Mouse (Mus musculus): ENCODE data around the gene Spata20. TPM values are rescaled to one million over a fixed set of nuclear protein-coding genes. Genes with fewer than 3 reads are reported as not detected.

Spata20 gene
- polyA plus RNA-seq, 1 experiment from 2014 or later, result not detected

GRCm38 (mm10) chr11:94466333-94466855, 19.6 kb downstream of the Spata20 start:
- Histone ChIP-seq H3K36me3 (ENCODE audit: control insufficient read depth, insufficient read depth, low read length) (no peaks in the 10 kb centered on the region), H3K4me3 (ENCODE audit: control insufficient read depth in 1 of 2, insufficient read depth in 1 of 2, low read depth in 1 of 2, low read length in 2 of 2) (no peak overlapping the region), H3K9me3 (ENCODE audit: control insufficient read depth, low read length) (no peaks in the 10 kb centered on the region), H3K4me2 (ENCODE audit: low read length) (no peak overlapping the region), H3K27me3 (ENCODE audit: control insufficient read depth, insufficient read depth, low read length) (peaks cover 6% of the 10 kb centered on the region), H3K4me1 (ENCODE audit: control insufficient read depth in 2 of 2, insufficient read depth in 2 of 2, low read length in 2 of 2) (peaks cover 19 to 29% of the 10 kb centered on the region in 2 experiments), H3K9ac (ENCODE audit: low read length) (no peak overlapping the region), H3K27ac (replicated peaks in 1 of 2; ENCODE audit: control insufficient read depth in 1 of 2, insufficient read depth in 1 of 2, low read depth in 2 of 2, low read length in 2 of 2) (no peak overlapping the region)
- ATAC-seq (ENCODE audit: insufficient number of reproducible peaks, insufficient read depth, low FRiP score, low read depth), result no peak
- 90% methylated on average over 17 of the region's 17 CpGs for WGBS

GRCm38 (mm10) chr11:94464170-94464569, 21.8 kb downstream of the Spata20 start:
- Histone ChIP-seq H3K27me3 (ENCODE audit: control insufficient read depth, insufficient read depth, low read length) (no peaks in the 10 kb centered on the region; the same call in 1 of the 2 replicates), H3K9ac (ENCODE audit: low read length) (no peak overlapping the region), H3K4me2 (ENCODE audit: low read length) (no peak overlapping the region), H3K4me3 (ENCODE audit: control insufficient read depth in 1 of 2, insufficient read depth in 1 of 2, low read depth in 1 of 2, low read length in 2 of 2) (no peak overlapping the region), H3K36me3 (ENCODE audit: control insufficient read depth, insufficient read depth, low read length) (no peaks in the 10 kb centered on the region), H3K9me3 (ENCODE audit: control insufficient read depth, low read length) (no peaks in the 10 kb centered on the region), H3K4me1 (ENCODE audit: control insufficient read depth in 2 of 2, insufficient read depth in 2 of 2, low read length in 2 of 2) (peaks cover 9 to 21% of the 10 kb centered on the region in 2 experiments; a peak in 3 of 4 replicates), H3K27ac (replicated peaks in 1 of 2; ENCODE audit: control insufficient read depth in 1 of 2, insufficient read depth in 1 of 2, low read depth in 2 of 2, low read length in 2 of 2) (no peak overlapping the region)
- ATAC-seq (ENCODE audit: insufficient number of reproducible peaks, insufficient read depth, low FRiP score, low read depth), result no peak
- 63% methylated on average over 2 of the region's 2 CpGs for WGBS

GRCm38 (mm10) chr11:94461856-94462255, 24.1 kb downstream of the Spata20 start:
- Histone ChIP-seq H3K4me1 (ENCODE audit: control insufficient read depth in 2 of 2, insufficient read depth in 2 of 2, low read length in 2 of 2) (peaks cover 2 to 6% of the 10 kb centered on the region in 2 experiments; a peak in 1 of 4 replicates), H3K4me3 (ENCODE audit: control insufficient read depth in 1 of 2, insufficient read depth in 1 of 2, low read depth in 1 of 2, low read length in 2 of 2) (no peak overlapping the region), H3K36me3 (ENCODE audit: control insufficient read depth, insufficient read depth, low read length) (no peaks in the 10 kb centered on the region), H3K9ac (ENCODE audit: low read length) (no peak overlapping the region), H3K9me3 (ENCODE audit: control insufficient read depth, low read length) (no peaks in the 10 kb centered on the region), H3K4me2 (ENCODE audit: low read length) (no peak overlapping the region), H3K27ac (replicated peaks in 1 of 2; ENCODE audit: control insufficient read depth in 1 of 2, insufficient read depth in 1 of 2, low read depth in 2 of 2, low read length in 2 of 2) (no peak overlapping the region), H3K27me3 (ENCODE audit: control insufficient read depth, insufficient read depth, low read length) (peaks cover 4% of the 10 kb centered on the region; the same call in 1 of the 2 replicates)
- no peak for ATAC-seq (ENCODE audit: insufficient number of reproducible peaks, insufficient read depth, low FRiP score, low read depth)
- WGBS, result 89% methylated on average over 11 of the region's 11 CpGs

- no peaks in the 10 kb centered on the region for H3K36me3 ChIP-seq (ENCODE audit: control insufficient read depth, insufficient read depth, low read length)
- H3K4me2 ChIP-seq (ENCODE audit: low read length), result no peak overlapping the region
- H3K4me1 ChIP-seq (ENCODE audit: control insufficient read depth in 2 of 2, insufficient read depth in 2 of 2, low read length in 2 of 2), result peaks cover 8 to 13% of the 10 kb centered on the region in 2 experiments
- H3K4me3 ChIP-seq (ENCODE audit: control insufficient read depth in 1 of 2, insufficient read depth in 1 of 2, low read depth in 1 of 2, low read length in 2 of 2), result no peak overlapping the region
- H3K9ac ChIP-seq (ENCODE audit: low read length), result no peak overlapping the region
- H3K27me3 ChIP-seq (ENCODE audit: control insufficient read depth, insufficient read depth, low read length), result peaks cover 4% of the 10 kb centered on the region; the same call in 1 of the 2 replicates
- 77% methylated on average over 15 of the region's 15 CpGs for WGBS
- no peak for ATAC-seq (ENCODE audit: insufficient number of reproducible peaks, insufficient read depth, low FRiP score, low read depth)
- no peak overlapping the region for H3K27ac ChIP-seq (replicated peaks in 1 of 2; ENCODE audit: control insufficient read depth in 1 of 2, insufficient read depth in 1 of 2, low read depth in 2 of 2, low read length in 2 of 2)
- no peaks in the 10 kb centered on the region for H3K9me3 ChIP-seq (ENCODE audit: control insufficient read depth, low read length)
Observed at GRCm38 (mm10) chr11:94457001-94457400, 29.0 kb downstream of the Spata20 start.

- 64% methylated on average over 3 of the region's 3 CpGs for WGBS
- Histone ChIP-seq H3K4me2 (ENCODE audit: low read length) (no peak overlapping the region), H3K27ac (replicated peaks in 1 of 2; ENCODE audit: control insufficient read depth in 1 of 2, insufficient read depth in 1 of 2, low read depth in 2 of 2, low read length in 2 of 2) (no peak overlapping the region), H3K36me3 (ENCODE audit: control insufficient read depth, insufficient read depth, low read length) (no peaks in the 10 kb centered on the region), H3K4me3 (ENCODE audit: control insufficient read depth in 1 of 2, insufficient read depth in 1 of 2, low read depth in 1 of 2, low read length in 2 of 2) (no peak overlapping the region), H3K4me1 (ENCODE audit: control insufficient read depth in 2 of 2, insufficient read depth in 2 of 2, low read length in 2 of 2) (peaks cover 15 to 19% of the 10 kb centered on the region in 2 experiments), H3K9me3 (ENCODE audit: control insufficient read depth, low read length) (no peaks in the 10 kb centered on the region), H3K27me3 (ENCODE audit: control insufficient read depth, insufficient read depth, low read length) (peaks cover 4% of the 10 kb centered on the region; the same call in 1 of the 2 replicates), H3K9ac (ENCODE audit: low read length) (no peak overlapping the region)
- no peak for ATAC-seq (ENCODE audit: insufficient number of reproducible peaks, insufficient read depth, low FRiP score, low read depth)
Observed at GRCm38 (mm10) chr11:94456347-94456746, 29.6 kb downstream of the Spata20 start.

GRCm38 (mm10) chr11:94455161-94455820, 30.7 kb downstream of the Spata20 start:
- no peak overlapping the region for H3K4me3 ChIP-seq (ENCODE audit: control insufficient read depth in 1 of 2, insufficient read depth in 1 of 2, low read depth in 1 of 2, low read length in 2 of 2)
- H3K27me3 ChIP-seq (ENCODE audit: control insufficient read depth, insufficient read depth, low read length), result peaks cover 4% of the 10 kb centered on the region; the same call in 1 of the 2 replicates
- H3K9ac ChIP-seq (ENCODE audit: low read length), result no peak overlapping the region
- peaks cover 26 to 30% of the 10 kb centered on the region in 2 experiments for H3K4me1 ChIP-seq (ENCODE audit: control insufficient read depth in 2 of 2, insufficient read depth in 2 of 2, low read length in 2 of 2)
- no peak overlapping the region for H3K27ac ChIP-seq (replicated peaks in 1 of 2; ENCODE audit: control insufficient read depth in 1 of 2, insufficient read depth in 1 of 2, low read depth in 2 of 2, low read length in 2 of 2)
- no peak overlapping the region for H3K4me2 ChIP-seq (ENCODE audit: low read length)
- ATAC-seq (ENCODE audit: insufficient number of reproducible peaks, insufficient read depth, low FRiP score, low read depth), result no peak
- H3K36me3 ChIP-seq (ENCODE audit: control insufficient read depth, insufficient read depth, low read length), result no peaks in the 10 kb centered on the region
- H3K9me3 ChIP-seq (ENCODE audit: control insufficient read depth, low read length), result no peaks in the 10 kb centered on the region
- WGBS, result 84% methylated on average over 10 of the region's 10 CpGs

GRCm38 (mm10) chr11:94454756-94455155, 31.2 kb downstream of the Spata20 start:
- H3K9me3 ChIP-seq (ENCODE audit: control insufficient read depth, low read length), result no peaks in the 10 kb centered on the region
- 88% methylated on average over 5 of the region's 5 CpGs for WGBS
- no peak overlapping the region for H3K4me3 ChIP-seq (ENCODE audit: control insufficient read depth in 1 of 2, insufficient read depth in 1 of 2, low read depth in 1 of 2, low read length in 2 of 2)
- H3K36me3 ChIP-seq (ENCODE audit: control insufficient read depth, insufficient read depth, low read length), result no peaks in the 10 kb centered on the region
- H3K27ac ChIP-seq (replicated peaks in 1 of 2; ENCODE audit: control insufficient read depth in 1 of 2, insufficient read depth in 1 of 2, low read depth in 2 of 2, low read length in 2 of 2), result no peak overlapping the region
- ATAC-seq (ENCODE audit: insufficient number of reproducible peaks, insufficient read depth, low FRiP score, low read depth), result no peak
- H3K4me2 ChIP-seq (ENCODE audit: low read length), result no peak overlapping the region
- H3K9ac ChIP-seq (ENCODE audit: low read length), result no peak overlapping the region
- H3K27me3 ChIP-seq (ENCODE audit: control insufficient read depth, insufficient read depth, low read length), result peaks cover 4% of the 10 kb centered on the region; the same call in 1 of the 2 replicates
- H3K4me1 ChIP-seq (ENCODE audit: control insufficient read depth in 2 of 2, insufficient read depth in 2 of 2, low read length in 2 of 2), result peaks cover 31 to 35% of the 10 kb centered on the region in 2 experiments

Measured in heart, embryonic 14.5 days (tissue).